Mouse (Mus musculus): Measurements from ENCODE around the gene E330021D16Rik. TPM values are rescaled to one million over a fixed set of nuclear protein-coding genes. Genes with fewer than 3 reads are reported as not detected.
"Not testable (repeated sequence)": the region's sequence is repeated elsewhere in the genome, so short reads cannot be mapped to it uniquely, and the experiment has no call there.

E330021D16Rik gene
- 0.12 TPM in 1 of 2 replicates, not detected in the other for polyA plus RNA-seq (2015; fragmentation: Nextera tagmentation; extraction: Ambion mirVana)

DNA sequence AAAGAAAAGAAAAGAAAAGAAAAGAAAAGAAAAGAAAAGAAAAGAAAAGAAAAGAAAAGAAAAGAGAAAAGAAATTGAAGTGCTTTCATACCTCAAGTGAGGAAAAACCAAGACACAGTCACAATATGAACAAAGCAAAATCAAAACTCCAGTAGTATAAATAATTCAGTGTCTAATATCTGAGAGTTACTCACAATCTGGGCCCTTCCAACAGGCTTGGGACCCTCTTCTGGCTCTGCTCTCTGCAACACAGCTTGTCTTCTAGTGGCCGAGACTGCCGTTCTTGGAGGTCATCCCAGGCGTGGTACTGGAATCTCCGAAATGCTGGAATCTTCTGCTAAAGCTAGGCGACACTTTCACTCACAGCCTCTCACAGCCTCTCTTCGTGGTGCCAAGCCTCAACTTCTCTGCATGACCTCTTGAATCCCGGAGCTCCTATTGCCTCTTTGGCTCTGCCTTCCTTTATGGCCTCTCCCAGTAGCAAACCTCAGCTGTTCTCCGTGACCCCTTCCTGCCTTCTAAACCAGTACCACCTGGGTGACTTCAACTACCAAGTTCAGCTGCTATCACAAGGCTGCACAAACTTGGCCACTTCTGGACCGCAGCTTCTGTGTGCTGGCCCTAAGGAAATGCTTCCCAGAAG is at the start of gene E330021D16Rik:
TSS of gene E330021D16Rik (minus strand) at position 437 of the 643 bp plus-strand sequence.
- Histone ChIP-seq H3K9ac (no peak within 1 kb of the TSS), H3K4me1 (no peaks in the 10 kb centered on the region), H3K27ac (no peak within 1 kb of the TSS), H3K9me3 (no peaks in the 10 kb centered on the region), H3K36me3 (no peaks in the 10 kb centered on the region), H3K4me2 (no peak within 1 kb of the TSS), H3K4me3 (replicated peaks) (no peak within 1 kb of the TSS), H3K27me3 (replicated peaks) (no peaks in the 10 kb centered on the region)
- WGBS = 84% methylated on average over 9 of the region's 9 CpGs
- no peak for ATAC-seq (ENCODE audit: insufficient read depth, low FRiP score, low read depth)

DNA sequence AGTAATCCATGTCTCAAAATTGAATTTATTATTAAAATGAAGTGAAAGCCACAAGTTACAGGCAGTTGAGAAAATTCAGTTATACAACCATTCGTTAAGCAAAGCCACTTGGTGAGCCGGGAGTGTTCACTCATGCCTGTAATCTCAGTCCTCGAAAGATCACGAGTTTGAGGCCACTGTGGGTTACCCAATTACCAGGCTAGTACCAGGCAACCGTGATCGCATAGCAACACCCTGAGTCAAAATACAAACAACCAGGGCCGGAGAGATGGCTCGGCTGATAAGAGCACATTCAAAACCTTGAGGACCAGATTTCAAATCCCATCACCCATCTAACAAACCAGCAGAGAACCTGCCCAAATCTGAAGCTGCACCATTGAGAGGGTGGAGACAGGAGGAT is 49.7 kb upstream of the E330021D16Rik start:
- no peak overlapping the region for H3K4me2 ChIP-seq
- peaks cover 28% of the 10 kb centered on the region for H3K4me1 ChIP-seq
- H3K36me3 ChIP-seq = no peaks in the 10 kb centered on the region
- H3K9me3 ChIP-seq = no peaks in the 10 kb centered on the region
- H3K27me3 ChIP-seq (replicated peaks) = no peaks in the 10 kb centered on the region
- H3K9ac ChIP-seq = no peak overlapping the region
- no peak overlapping the region for H3K4me3 ChIP-seq (replicated peaks)
- WGBS = 80% methylated on average over 8 of the region's 8 CpGs
- ATAC-seq (ENCODE audit: insufficient read depth, low FRiP score, low read depth) = no peak
- H3K27ac ChIP-seq = no peak overlapping the region

DNA sequence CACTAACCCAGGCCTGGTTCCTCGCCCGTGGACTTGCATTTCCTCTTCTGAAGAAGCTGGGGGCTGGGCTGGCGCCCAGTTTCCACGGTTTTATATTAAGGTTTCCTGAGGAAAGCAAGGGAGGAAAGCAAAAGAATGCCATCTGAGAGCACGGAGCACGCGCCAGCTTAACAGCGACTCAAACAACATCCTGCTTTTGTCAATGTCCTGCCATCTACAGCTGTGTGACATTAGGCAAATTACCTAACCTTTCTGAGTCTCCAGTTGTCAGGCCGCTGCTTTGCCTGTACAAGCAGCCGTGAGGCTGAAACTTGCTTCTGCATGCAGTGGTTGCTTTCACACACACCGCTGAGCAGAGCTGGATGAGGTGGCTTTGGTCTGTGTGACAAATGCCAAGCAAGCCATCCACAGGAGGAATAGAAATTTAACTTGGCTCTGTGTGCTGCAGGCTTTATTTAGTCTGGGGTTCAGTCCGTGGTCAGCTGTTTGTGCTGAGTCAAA is 48.8 kb upstream of the E330021D16Rik start:
- WGBS = 61% methylated on average over 12 of the region's 12 CpGs
- 0 out of 2 replicates have a peak overlapping the region, but pooled peaks have one; percentile 12 for H3K27ac ChIP-seq
- H3K4me2 ChIP-seq = no peak overlapping the region

GRCm38 (mm10) chr6:136463491-136463890 is 48.1 kb upstream of the E330021D16Rik start:
- H3K4me2 ChIP-seq = no peak overlapping the region
- H3K4me1 ChIP-seq = peaks cover 17% of the 10 kb centered on the region
- no peak overlapping the region for H3K9ac ChIP-seq
- no peak for ATAC-seq (ENCODE audit: insufficient read depth, low FRiP score, low read depth)
- WGBS = 59% methylated on average over 9 of the region's 9 CpGs
- H3K27me3 ChIP-seq (replicated peaks) = no peaks in the 10 kb centered on the region
- H3K36me3 ChIP-seq = no peaks in the 10 kb centered on the region
- no peak overlapping the region for H3K27ac ChIP-seq
- no peak overlapping the region for H3K4me3 ChIP-seq (replicated peaks)
- H3K9me3 ChIP-seq = no peaks in the 10 kb centered on the region

More for the DNA sequence above, 48.8 kb upstream of the E330021D16Rik start:
- Histone ChIP-seq H3K4me1 (peaks cover 23% of the 10 kb centered on the region), H3K4me3 (replicated peaks) (no peak overlapping the region), H3K27me3 (replicated peaks) (no peaks in the 10 kb centered on the region), H3K36me3 (no peaks in the 10 kb centered on the region), H3K9me3 (no peaks in the 10 kb centered on the region), H3K9ac (no peak overlapping the region)
- ATAC-seq (ENCODE audit: insufficient read depth, low FRiP score, low read depth) = no peak

DNA sequence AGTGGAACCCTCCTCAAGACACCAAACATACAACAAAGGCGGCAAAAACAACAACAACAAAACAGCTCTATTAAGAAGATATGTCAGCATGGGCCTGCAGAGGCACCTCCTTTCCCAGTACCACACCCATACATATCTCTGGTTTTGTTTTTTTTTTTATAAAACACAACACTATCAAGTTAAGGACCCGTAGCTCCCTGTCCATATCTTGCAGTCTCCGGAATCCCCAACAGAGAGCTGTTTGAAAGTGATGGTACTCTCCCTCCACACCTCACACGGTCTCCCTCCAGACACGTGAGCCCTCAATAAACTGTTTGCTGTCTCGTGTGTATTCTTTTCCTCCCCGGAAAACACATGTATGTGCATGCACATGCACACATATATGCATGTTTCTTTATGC is 43.8 kb upstream of the E330021D16Rik start:
- H3K4me2 ChIP-seq = no peak overlapping the region
- 78% methylated on average over 7 of the region's 7 CpGs for WGBS

DNA sequence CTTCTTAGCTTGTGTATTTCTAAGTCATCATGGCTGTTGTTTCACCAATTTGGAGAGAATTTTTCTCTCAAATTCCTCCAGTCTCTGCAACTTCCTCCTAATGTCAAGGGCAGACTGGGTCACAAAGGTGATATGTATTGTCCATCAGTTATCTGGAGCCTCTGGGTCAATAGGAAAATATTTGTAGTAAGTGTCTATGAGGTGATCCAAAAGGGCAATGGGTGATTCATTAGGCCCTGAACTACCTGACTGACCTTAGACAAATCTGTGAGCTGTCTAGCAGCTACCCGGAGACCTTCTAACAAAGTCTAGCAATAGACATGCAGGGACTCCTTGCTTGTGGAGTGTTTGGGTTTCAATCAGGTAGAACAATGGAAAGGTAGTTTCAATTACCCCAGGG is 40.9 kb upstream of the E330021D16Rik start:
- H3K27ac ChIP-seq = no peak overlapping the region
- no peak overlapping the region for H3K4me2 ChIP-seq
- H3K4me1 ChIP-seq = no peaks in the 10 kb centered on the region
- 64% methylated on average over 1 of the region's 1 CpGs for WGBS
- H3K9me3 ChIP-seq = no peaks in the 10 kb centered on the region
- H3K4me3 ChIP-seq (replicated peaks) = no peak overlapping the region
- H3K9ac ChIP-seq = no peak overlapping the region
- H3K27me3 ChIP-seq (replicated peaks) = no peaks in the 10 kb centered on the region
- no peaks in the 10 kb centered on the region for H3K36me3 ChIP-seq
- ATAC-seq (ENCODE audit: insufficient read depth, low FRiP score, low read depth) = no peak

More for the DNA sequence above, 43.8 kb upstream of the E330021D16Rik start:
- H3K4me3 ChIP-seq (replicated peaks) = no peak overlapping the region
- no peaks in the 10 kb centered on the region for H3K36me3 ChIP-seq
- no peak for ATAC-seq (ENCODE audit: insufficient read depth, low FRiP score, low read depth)
- no peak overlapping the region for H3K27ac ChIP-seq
- no peaks in the 10 kb centered on the region for H3K27me3 ChIP-seq (replicated peaks)
- H3K4me1 ChIP-seq = peaks cover 3% of the 10 kb centered on the region; the same call in 1 of the 2 replicates
- H3K9me3 ChIP-seq = no peaks in the 10 kb centered on the region
- H3K9ac ChIP-seq = no peak overlapping the region

- Histone ChIP-seq H3K27me3 (replicated peaks) (no peaks in the 10 kb centered on the region), H3K27ac (no peak overlapping the region), H3K4me1 (no peaks in the 10 kb centered on the region), H3K9ac (no peak overlapping the region), H3K4me3 (replicated peaks) (no peak overlapping the region), H3K36me3 (no peaks in the 10 kb centered on the region), H3K9me3 (no peaks in the 10 kb centered on the region), H3K4me2 (no peak overlapping the region)
- ATAC-seq (ENCODE audit: insufficient read depth, low FRiP score, low read depth) = no peak
- 77% methylated on average over 3 of the region's 3 CpGs for WGBS
Measured at GRCm38 (mm10) chr6:136455696-136456095, 40.3 kb upstream of the E330021D16Rik start.

DNA sequence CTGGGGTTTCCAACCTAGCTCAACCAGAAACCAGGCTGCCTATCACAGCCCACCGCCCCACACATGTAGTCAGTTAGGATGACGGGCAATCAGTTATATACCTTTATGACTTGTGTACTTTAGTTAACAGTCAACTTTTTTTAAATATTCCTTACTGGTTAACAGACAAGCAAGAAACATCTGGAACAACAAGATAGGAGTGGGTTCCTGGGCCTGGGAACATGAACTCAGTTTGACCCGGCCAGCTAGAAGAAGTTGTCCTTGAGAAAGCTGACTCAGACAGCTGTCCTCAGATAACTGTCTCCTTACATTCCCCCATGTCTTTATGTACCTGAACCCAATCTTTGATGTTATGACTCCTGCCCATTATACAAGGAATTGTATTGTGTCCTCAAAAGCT is 37.3 kb upstream of the E330021D16Rik start:
- no peaks in the 10 kb centered on the region for H3K9me3 ChIP-seq
- H3K4me3 ChIP-seq (replicated peaks) = no peak overlapping the region
- H3K4me1 ChIP-seq = no peaks in the 10 kb centered on the region
- ATAC-seq (ENCODE audit: insufficient read depth, low FRiP score, low read depth) = no peak
- H3K4me2 ChIP-seq = no peak overlapping the region
- no peaks in the 10 kb centered on the region for H3K36me3 ChIP-seq
- 81% methylated on average over 3 of the region's 3 CpGs for WGBS
- H3K27me3 ChIP-seq (replicated peaks) = no peaks in the 10 kb centered on the region
- H3K9ac ChIP-seq = no peak overlapping the region
- H3K27ac ChIP-seq = no peak overlapping the region

DNA sequence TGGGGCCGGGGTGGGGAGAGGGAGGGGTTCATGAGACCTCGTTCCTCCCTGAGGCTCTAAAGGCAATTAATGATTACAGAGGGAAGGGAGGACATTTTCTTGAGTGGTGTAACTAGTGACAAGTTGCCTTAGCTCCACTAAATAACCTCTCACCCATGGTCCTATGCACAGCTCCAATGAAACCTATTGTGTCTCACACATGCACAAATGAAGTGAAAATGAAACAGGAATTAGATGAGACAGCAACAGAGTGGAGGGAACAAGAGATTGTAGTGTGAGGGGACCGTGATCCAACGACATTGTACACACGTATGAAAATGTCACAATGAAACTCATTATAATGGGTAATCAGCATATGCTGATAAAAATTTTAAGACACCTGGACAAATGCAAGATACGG is 35.5 kb upstream of the E330021D16Rik start:
- no peaks in the 10 kb centered on the region for H3K27me3 ChIP-seq (replicated peaks)
- no peak overlapping the region for H3K9ac ChIP-seq
- H3K36me3 ChIP-seq = no peaks in the 10 kb centered on the region
- ATAC-seq (ENCODE audit: insufficient read depth, low FRiP score, low read depth) = no peak
- no peak overlapping the region for H3K4me2 ChIP-seq
- no peaks in the 10 kb centered on the region for H3K4me1 ChIP-seq
- H3K27ac ChIP-seq = no peak overlapping the region
- 76% methylated on average over 6 of the region's 6 CpGs for WGBS
- H3K4me3 ChIP-seq (replicated peaks) = no peak overlapping the region
- H3K9me3 ChIP-seq = no peaks in the 10 kb centered on the region

DNA sequence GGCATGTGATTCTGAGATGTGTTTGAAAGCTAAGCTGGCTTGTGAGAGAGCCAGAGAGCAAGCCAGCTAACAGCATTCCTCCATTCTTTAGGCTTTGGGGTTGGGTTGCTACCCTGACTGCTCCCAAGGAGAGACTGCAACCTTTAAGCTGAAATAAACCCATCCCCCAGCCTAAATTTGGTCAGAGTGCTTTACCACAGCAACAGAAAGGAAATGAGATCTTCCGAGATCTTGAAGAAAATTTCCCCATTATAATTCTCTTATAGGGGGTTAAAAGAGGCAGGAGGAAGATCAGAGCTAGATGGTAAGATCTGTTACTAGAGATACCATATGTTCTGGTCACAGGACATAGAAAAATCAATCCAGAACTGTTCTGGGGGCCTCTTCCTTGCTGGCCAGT is 34.6 kb upstream of the E330021D16Rik start:
- H3K27ac ChIP-seq = 0 out of 2 replicates have a peak overlapping the region, but pooled peaks have one; percentile 26
- H3K4me3 ChIP-seq (replicated peaks) = no peak overlapping the region
- no peak for ATAC-seq (ENCODE audit: insufficient read depth, low FRiP score, low read depth)
- no peaks in the 10 kb centered on the region for H3K27me3 ChIP-seq (replicated peaks)
- H3K9me3 ChIP-seq = no peaks in the 10 kb centered on the region
- H3K36me3 ChIP-seq = no peaks in the 10 kb centered on the region
- H3K9ac ChIP-seq = no peak overlapping the region
- H3K4me2 ChIP-seq = no peak overlapping the region
- 84% methylated on average over 1 of the region's 1 CpGs for WGBS
- no peaks in the 10 kb centered on the region for H3K4me1 ChIP-seq

- no peak overlapping the region for H3K4me2 ChIP-seq
- H3K4me1 ChIP-seq = no peaks in the 10 kb centered on the region
- ATAC-seq (ENCODE audit: insufficient read depth, low FRiP score, low read depth) = peak; percentile 63; the same call in 1 of the 2 replicates
- H3K9ac ChIP-seq = no peak overlapping the region
- no peaks in the 10 kb centered on the region for H3K36me3 ChIP-seq
- no peaks in the 10 kb centered on the region for H3K9me3 ChIP-seq
- WGBS = 42% methylated on average over 9 of the region's 9 CpGs
- H3K4me3 ChIP-seq (replicated peaks) = no peak overlapping the region
- H3K27me3 ChIP-seq (replicated peaks) = no peaks in the 10 kb centered on the region
- no peak overlapping the region for H3K27ac ChIP-seq
Measured at GRCm38 (mm10) chr6:136449270-136449692, 33.9 kb upstream of the E330021D16Rik start.

DNA sequence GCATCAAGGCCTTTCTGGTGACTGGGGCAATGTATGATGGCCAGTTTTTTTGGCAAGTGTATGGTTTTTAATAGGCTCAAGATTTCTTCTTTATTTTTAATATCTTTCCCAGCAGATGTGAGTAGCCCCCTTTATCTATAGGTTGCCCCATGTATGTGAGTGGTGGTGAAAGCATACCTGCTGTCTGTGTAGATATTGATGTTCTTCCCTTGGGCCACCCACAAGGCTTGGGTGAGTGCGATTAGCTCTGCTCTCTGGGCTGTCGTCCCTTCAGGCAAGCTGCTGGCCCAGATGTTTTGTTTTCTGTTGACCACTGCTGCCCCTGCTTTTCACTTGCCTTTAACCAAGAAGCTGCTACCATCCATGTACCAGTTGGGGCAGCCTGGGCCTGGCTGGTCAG is 23.8 kb upstream of the E330021D16Rik start:
- not testable (repeated sequence) for H3K36me3 ChIP-seq; H3K9ac ChIP-seq; H3K9me3 ChIP-seq; ATAC-seq (ENCODE audit: insufficient read depth, low FRiP score, low read depth); H3K27ac ChIP-seq; H3K4me3 ChIP-seq (replicated peaks); H3K4me2 ChIP-seq; H3K27me3 ChIP-seq (replicated peaks); H3K4me1 ChIP-seq
- WGBS = 57% methylated on average over 2 of the region's 2 CpGs
